ENCODE assay signal across 8 mouse cellular contexts in the genomic region with DNA sequence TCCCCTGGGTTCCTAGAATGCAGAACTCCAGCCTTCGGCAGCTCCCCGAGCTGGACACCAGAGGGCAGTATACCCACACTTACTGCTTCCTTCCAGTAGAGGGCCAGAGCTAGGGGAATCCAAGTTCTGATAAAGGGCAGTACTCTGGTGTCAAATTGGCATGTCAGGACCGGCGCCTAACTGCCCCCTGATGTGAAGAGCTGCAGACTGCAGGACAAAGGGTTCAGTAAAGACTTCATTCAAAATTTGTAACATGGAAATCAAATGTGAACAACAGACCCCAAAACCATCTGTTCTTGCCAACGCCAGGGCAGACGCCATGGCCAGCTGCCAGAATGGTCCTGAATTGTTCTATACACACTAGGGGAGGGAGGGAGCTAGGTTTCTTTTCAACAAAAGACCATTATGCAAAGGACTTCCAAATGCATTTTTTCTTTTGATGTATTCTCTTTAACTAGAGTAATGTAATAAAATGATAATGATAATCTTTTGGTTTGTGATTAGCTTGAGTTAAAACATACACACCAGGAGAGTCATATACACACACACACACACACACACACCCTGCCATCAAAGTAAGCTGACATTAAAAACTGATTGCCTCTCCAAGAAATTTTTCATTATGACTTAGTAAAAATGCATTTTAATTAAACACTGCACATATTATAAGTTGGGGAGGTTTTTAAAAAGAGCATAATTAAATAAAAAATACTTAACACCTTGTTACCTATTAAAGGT.
DNase-seq lines count a peak whose midpoint lies in the region; TF ChIP-seq lines count a peak whose summit lies in the region.

No protein-coding gene starts in this region.

- DNase-seq in MEL (ENCODE audit: low read depth, low spot score): peak; percentile 58
- DNase-seq in cerebellum, adult 18-20 months: peak; percentile 25 to 57
- peak; percentile 74 for DNase-seq in forelimb bud, embryonic 11.5 days (ENCODE audit: low read depth, low spot score)
- DNase-seq in hindbrain, embryonic 10.5 days (ENCODE audit: low spot score): peak; percentile 77
- DNase-seq in layer of hippocampus, adult 9-10 months (ENCODE audit: low spot score): peak; percentile 53
- peak; percentile 68 for DNase-seq in lung, postnatal 14 days
- peak; percentile 43 for DNase-seq in retina, postnatal 7 days (ENCODE audit: low read depth, low spot score)
- peak; percentile 34 for DNase-seq in urinary bladder, adult 2 months (ENCODE audit: low spot score)

- H3K4me1 ChIP-seq in MEL (ENCODE audit: control insufficient read depth in 1 of 2, insufficient read depth in 2 of 2, low read length in 2 of 2): no peaks in the 10 kb centered on the region
- H3K4me1 ChIP-seq in hindbrain, embryonic 10.5 days (replicated peaks): peaks cover 21% of the 10 kb centered on the region

- no peak overlapping the region for H3K27ac ChIP-seq in MEL (ENCODE audit: control insufficient read depth, low read depth, low read length)
- no peak overlapping the region; the same call in 1 of the 2 replicates for H3K27ac ChIP-seq in hindbrain, embryonic 10.5 days

- peak; percentile 78 to 99 (median 84) for TF ChIP-seq CTCF in MEL (IDR thresholded peaks at IDR 0.05 in 2 of 3, conservative IDR thresholded peaks at IDR 0.05 in 1 of 3; ENCODE audit: control insufficient read depth in 1 of 3, insufficient read depth in 1 of 3, low read depth in 2 of 3, low read length in 3 of 3, poor library complexity in 1 of 3, severe bottlenecking in 1 of 3)

- no peak overlapping the region for H3K9ac ChIP-seq in MEL (ENCODE audit: control insufficient read depth, low read depth, low read length, poor library complexity, severe bottlenecking)

- WGBS in hindbrain, embryonic 10.5 days: 21% methylated on average over 6 of the region's 6 CpGs

- H3K4me3 ChIP-seq in MEL (ENCODE audit: control insufficient read depth in 1 of 2, insufficient read depth in 1 of 2, low read depth in 2 of 2, low read length in 2 of 2): no peak overlapping the region
- H3K4me3 ChIP-seq in hindbrain, embryonic 10.5 days: no peak overlapping the region

- no peaks in the 10 kb centered on the region for H3K27me3 ChIP-seq in MEL (ENCODE audit: control insufficient read depth in 1 of 2, insufficient read depth in 2 of 2, low read length in 2 of 2)
- no peaks in the 10 kb centered on the region; the same call in 1 of the 2 replicates for H3K27me3 ChIP-seq in hindbrain, embryonic 10.5 days (ENCODE audit: insufficient read depth, poor library complexity, severe bottlenecking)

- no peak for TF ChIP-seq POLR2A in MEL (IDR thresholded peaks at IDR 0.05; ENCODE audit: control insufficient read depth in 1 of 2, insufficient read depth in 1 of 2, low read depth in 1 of 2, low read length in 2 of 2, poor library complexity in 1 of 2)

- TF ChIP-seq RAD21 in MEL (IDR thresholded peaks at IDR 0.05; ENCODE audit: low read depth, low read length): peak; percentile 50

- H3K79me2 ChIP-seq in MEL (ENCODE audit: control insufficient read depth, insufficient read depth, low read length, poor library complexity): no peaks in the 10 kb centered on the region

- H3K9me3 ChIP-seq in MEL (replicated peaks; ENCODE audit: insufficient read depth, low read length): no peaks in the 10 kb centered on the region
- H3K9me3 ChIP-seq in hindbrain, embryonic 10.5 days: no peaks in the 10 kb centered on the region

- TF ChIP-seq EP300 in MEL (IDR thresholded peaks at IDR 0.05; ENCODE audit: low read depth in 1 of 2, low read length in 2 of 2): no peak

- no peaks in the 10 kb centered on the region; a peak in 1 of 4 replicates for H3K36me3 ChIP-seq in MEL (ENCODE audit: control insufficient read depth in 1 of 2, insufficient read depth in 2 of 2, low read length in 2 of 2)
- no peaks in the 10 kb centered on the region for H3K36me3 ChIP-seq in hindbrain, embryonic 10.5 days

TF ChIP-seq in MEL, 35 proteins besides CTCF, POLR2A, EP300 and RAD21:
- TF ChIP-seq SMC3 (IDR thresholded peaks at IDR 0.05; ENCODE audit: low read depth, low read length): peak; percentile 44
- TF ChIP-seq NRF1 (IDR thresholded peaks at IDR 0.05; ENCODE audit: insufficient read depth, low read depth, low read length, poor library complexity, severe bottlenecking): no peak
